Mouse (Mus musculus) neural tube, embryonic 15.5 days (tissue): ENCODE results near the gene Larp4b. TPM values are rescaled to one million over a fixed set of nuclear protein-coding genes. Genes with fewer than 3 reads are reported as not detected.
A peak's percentile ranks its signal among the peaks of the same experiment; 100 is the strongest.

Source experiments
- ATAC-seq: fragments of 200-750 bp; cut with Nextera tagmentation; 2 replicates; pipeline ENCODE4 v1.8.0; 2017; ENCODE audit warnings: mild to moderate bottlenecking, moderate TSS enrichment, moderate library complexity; ENCODE audit not compliant: low FRiP score
- H3K27ac ChIP-seq: fragments of 300-500 bp; sonication (generic); replicated peaks from 2 replicates; pipeline ENCODE4 v1.5.1; 2015; ENCODE audit warnings: mild to moderate bottlenecking, inconsistent platforms
- H3K27me3 ChIP-seq: fragments of 300-500 bp; sonication (generic); replicated peaks from 2 replicates; pipeline ENCODE4 v1.6.1; 2015; ENCODE audit warnings: inconsistent platforms
- H3K36me3 ChIP-seq: fragments of 300-500 bp; sonication (generic); 2 replicates; pipeline ENCODE4 v1.6.1; 2015; ENCODE audit warnings: inconsistent platforms
- H3K4me1 ChIP-seq: fragments of 300-500 bp; sonication (generic); 2 replicates; pipeline ENCODE4 v1.6.1; 2015; ENCODE audit warnings: inconsistent platforms
- H3K4me2 ChIP-seq: fragments of 300-500 bp; sonication (generic); 2 replicates; pipeline ENCODE4 v1.6.1; 2015; ENCODE audit warnings: inconsistent platforms, mild to moderate bottlenecking, moderate library complexity
- H3K4me3 ChIP-seq: fragments of 300-500 bp; sonication (generic); replicated peaks from 2 replicates; pipeline ENCODE4 v1.5.1; 2015; ENCODE audit warnings: mild to moderate bottlenecking, inconsistent platforms
- H3K9ac ChIP-seq: fragments of 300-500 bp; sonication (generic); replicated peaks from 2 replicates; pipeline ENCODE4 v1.6.1; 2015; ENCODE audit warnings: mild to moderate bottlenecking, inconsistent platforms
- H3K9me3 ChIP-seq: fragments of 300-500 bp; sonication (generic); replicated peaks from 2 replicates; pipeline ENCODE4 v1.6.1; 2016; ENCODE audit warnings: inconsistent platforms
- WGBS: fragments of 180-500 bp; shearing (Covaris S2); methylation state at CpG from one replicate; pipeline ENCODE4 v1.1.7; 2015; ENCODE audit warnings: mixed read lengths; 5-methylcytosine and 5-hydroxymethylcytosine counted together
- polyA plus RNA-seq: library from polyadenylated mRNA; unstranded; fragments of >200 nt; fragmentation: Nextera tagmentation; extraction: Ambion mirVana; gene quantifications from 2 replicates; pipeline ENCODE4 v1.2.1, GENCODE M21; 2015

The Larp4b gene
- polyA plus RNA-seq, 1 experiment from 2014 or later = 32.7 TPM

GRCm38 (mm10) chr13:9181666-9182264, 88.1 kb downstream of the Larp4b start:
- H3K27ac ChIP-seq = 0 out of 2 replicates have a peak overlapping the region, but pooled peaks have one; percentile 33
- H3K9ac ChIP-seq = no peak overlapping the region

GRCm38 (mm10) chr13:9184281-9184680, 90.6 kb downstream of the Larp4b start:
- no peaks in the 10 kb centered on the region for H3K36me3 ChIP-seq
- no peak overlapping the region for H3K9ac ChIP-seq
- no peak overlapping the region for H3K4me3 ChIP-seq
- H3K4me2 ChIP-seq = no peak overlapping the region
- no peak for ATAC-seq
- 89% methylated on average over 6 of the region's 6 CpGs for whole genome bisulfite sequencing
- H3K27ac ChIP-seq = no peak overlapping the region
- H3K9me3 ChIP-seq = no peaks in the 10 kb centered on the region
- H3K4me1 ChIP-seq = peaks cover 20% of the 10 kb centered on the region
- no peaks in the 10 kb centered on the region for H3K27me3 ChIP-seq

More at GRCm38 (mm10) chr13:9181666-9182264, 88.1 kb downstream of the Larp4b start:
- no peaks in the 10 kb centered on the region for H3K9me3 ChIP-seq
- H3K4me2 ChIP-seq = no peak overlapping the region
- no peaks in the 10 kb centered on the region for H3K36me3 ChIP-seq
- H3K4me1 ChIP-seq = no peaks in the 10 kb centered on the region
- WGBS = 11% methylated on average over 11 of the region's 11 CpGs
- no peak overlapping the region for H3K4me3 ChIP-seq
- ATAC-seq = peak; percentile 87
- H3K27me3 ChIP-seq = no peaks in the 10 kb centered on the region

- H3K27ac ChIP-seq = no peak overlapping the region
- WGBS = 92% methylated on average over 6 of the region's 6 CpGs
- peaks cover 20% of the 10 kb centered on the region for H3K4me1 ChIP-seq
- no peaks in the 10 kb centered on the region for H3K9me3 ChIP-seq
- no peak overlapping the region for H3K4me3 ChIP-seq
- no peak for ATAC-seq
- H3K36me3 ChIP-seq = no peaks in the 10 kb centered on the region
- H3K27me3 ChIP-seq = no peaks in the 10 kb centered on the region
- H3K4me2 ChIP-seq = no peak overlapping the region
- H3K9ac ChIP-seq = no peak overlapping the region
Observed at GRCm38 (mm10) chr13:9184716-9185115, 91.0 kb downstream of the Larp4b start.

- 26% methylated on average over 7 of the region's 7 CpGs for WGBS
- Histone ChIP-seq H3K27me3 (no peaks in the 10 kb centered on the region), H3K4me2 (peak overlapping the region; percentile 38), H3K9me3 (no peaks in the 10 kb centered on the region), H3K4me1 (peaks cover 20% of the 10 kb centered on the region), H3K36me3 (no peaks in the 10 kb centered on the region), H3K4me3 (no peak overlapping the region), H3K9ac (no peak overlapping the region), H3K27ac (peak overlapping the region; percentile 19)
- ATAC-seq = peak; percentile 58
Observed at GRCm38 (mm10) chr13:9187156-9187555, 93.5 kb downstream of the Larp4b start.

GRCm38 (mm10) chr13:9187566-9188530, 94.2 kb downstream of the Larp4b start:
- peak overlapping the region; percentile 38 for H3K4me2 ChIP-seq

GRCm38 (mm10) chr13:9189481-9189880, 95.8 kb downstream of the Larp4b start:
- H3K9ac ChIP-seq = no peak overlapping the region
- H3K27me3 ChIP-seq = no peaks in the 10 kb centered on the region
- no peak overlapping the region for H3K4me3 ChIP-seq
- no peak overlapping the region for H3K4me2 ChIP-seq
- ATAC-seq = no peak
- no peak overlapping the region for H3K27ac ChIP-seq
- WGBS = 92% methylated on average over 5 of the region's 5 CpGs
- no peaks in the 10 kb centered on the region for H3K9me3 ChIP-seq
- H3K36me3 ChIP-seq = no peaks in the 10 kb centered on the region
- H3K4me1 ChIP-seq = peaks cover 20% of the 10 kb centered on the region

More at GRCm38 (mm10) chr13:9187566-9188530, 94.2 kb downstream of the Larp4b start:
- Histone ChIP-seq H3K4me3 (no peak overlapping the region), H3K9me3 (no peaks in the 10 kb centered on the region), H3K9ac (no peak overlapping the region), H3K27me3 (no peaks in the 10 kb centered on the region), H3K27ac (peak overlapping the region; percentile 19), H3K36me3 (no peaks in the 10 kb centered on the region), H3K4me1 (peaks cover 20% of the 10 kb centered on the region)
- 41% methylated on average over 22 of the region's 22 CpGs for WGBS
- peak; percentile 36 for ATAC-seq

GRCm38 (mm10) chr13:9191172-9192140, 97.8 kb downstream of the Larp4b start:
- 54% methylated on average over 15 of the region's 15 CpGs for WGBS
- ATAC-seq = no peak

GRCm38 (mm10) chr13:9192797-9193330, 99.2 kb downstream of the Larp4b start:
- no peaks in the 10 kb centered on the region for H3K36me3 ChIP-seq
- WGBS = 58% methylated on average over 9 of the region's 9 CpGs
- H3K27ac ChIP-seq = no peak overlapping the region
- H3K27me3 ChIP-seq = no peaks in the 10 kb centered on the region
- H3K4me1 ChIP-seq = peaks cover 11% of the 10 kb centered on the region
- ATAC-seq = no peak
- no peak overlapping the region for H3K4me3 ChIP-seq
- no peaks in the 10 kb centered on the region for H3K9me3 ChIP-seq
- H3K9ac ChIP-seq = no peak overlapping the region
- no peak overlapping the region for H3K4me2 ChIP-seq

More at GRCm38 (mm10) chr13:9191172-9192140, 97.8 kb downstream of the Larp4b start:
- no peak overlapping the region for H3K9ac ChIP-seq
- no peaks in the 10 kb centered on the region for H3K36me3 ChIP-seq
- H3K9me3 ChIP-seq = no peaks in the 10 kb centered on the region
- H3K27ac ChIP-seq = no peak overlapping the region
- H3K4me1 ChIP-seq = peaks cover 20% of the 10 kb centered on the region
- H3K4me2 ChIP-seq = no peak overlapping the region
- no peaks in the 10 kb centered on the region for H3K27me3 ChIP-seq
- no peak overlapping the region for H3K4me3 ChIP-seq

- no peak overlapping the region for H3K9ac ChIP-seq
- no peak for ATAC-seq
- WGBS = 89% methylated on average over 4 of the region's 4 CpGs
Observed at GRCm38 (mm10) chr13:9194656-9195055, 101.0 kb downstream of the Larp4b start.

GRCm38 (mm10) chr13:9195565-9195964, 101.9 kb downstream of the Larp4b start:
- H3K9ac ChIP-seq = no peak overlapping the region
- no peak overlapping the region for H3K4me2 ChIP-seq
- no peaks in the 10 kb centered on the region for H3K36me3 ChIP-seq
- no peaks in the 10 kb centered on the region for H3K27me3 ChIP-seq
- H3K9me3 ChIP-seq = no peaks in the 10 kb centered on the region
- no peak for ATAC-seq
- 70% methylated on average over 4 of the region's 4 CpGs for WGBS
- no peak overlapping the region for H3K27ac ChIP-seq
- H3K4me3 ChIP-seq = no peak overlapping the region
- no peaks in the 10 kb centered on the region for H3K4me1 ChIP-seq

More at GRCm38 (mm10) chr13:9194656-9195055, 101.0 kb downstream of the Larp4b start:
- Histone ChIP-seq H3K36me3 (no peaks in the 10 kb centered on the region), H3K4me3 (no peak overlapping the region), H3K4me2 (no peak overlapping the region), H3K9me3 (no peaks in the 10 kb centered on the region), H3K27me3 (no peaks in the 10 kb centered on the region), H3K27ac (no peak overlapping the region), H3K4me1 (no peaks in the 10 kb centered on the region)

- Histone ChIP-seq H3K4me3 (no peak overlapping the region), H3K9ac (no peak overlapping the region), H3K27me3 (no peaks in the 10 kb centered on the region), H3K27ac (no peak overlapping the region), H3K9me3 (no peaks in the 10 kb centered on the region), H3K4me1 (no peaks in the 10 kb centered on the region), H3K4me2 (no peak overlapping the region), H3K36me3 (no peaks in the 10 kb centered on the region)
- WGBS = 77% methylated on average over 3 of the region's 3 CpGs
- no peak for ATAC-seq
Observed at GRCm38 (mm10) chr13:9198106-9198505, 104.4 kb downstream of the Larp4b start.
